Mouse (Mus musculus): Measurements from ENCODE around the gene Wdr60. TPM values are rescaled to one million over a fixed set of nuclear protein-coding genes. Genes with fewer than 3 reads are reported as not detected.

The Wdr60 gene
- polyA plus RNA-seq, 1 experiment from 2014 or later = 23.1 TPM

- H3K4me1 ChIP-seq = no peaks in the 10 kb centered on the region
- no peaks in the 10 kb centered on the region for H3K36me3 ChIP-seq
- H3K4me3 ChIP-seq = no peak overlapping the region
- ATAC-seq (ENCODE audit: insufficient number of reproducible peaks, low FRiP score, low TSS enrichment, low read depth) = no peak
- H3K27me3 ChIP-seq = no peaks in the 10 kb centered on the region
- no peaks in the 10 kb centered on the region for H3K9me3 ChIP-seq
- 82% methylated on average over 2 of the region's 2 CpGs for WGBS
- no peak overlapping the region for H3K27ac ChIP-seq
- H3K4me2 ChIP-seq = no peak overlapping the region
- H3K9ac ChIP-seq = no peak overlapping the region
Measured at GRCm38 (mm10) chr12:116264756-116265155, 1.9 kb upstream of the Wdr60 start.

GRCm38 (mm10) chr12:116258321-116258720, 4.5 kb downstream of the Wdr60 start:
- Histone ChIP-seq H3K4me1 (no peaks in the 10 kb centered on the region), H3K36me3 (peaks cover 4% of the 10 kb centered on the region; the same call in 1 of the 2 replicates), H3K9me3 (no peaks in the 10 kb centered on the region), H3K9ac (no peak overlapping the region), H3K27me3 (no peaks in the 10 kb centered on the region), H3K4me2 (no peak overlapping the region), H3K4me3 (no peak overlapping the region), H3K27ac (no peak overlapping the region)
- ATAC-seq (ENCODE audit: insufficient number of reproducible peaks, low FRiP score, low TSS enrichment, low read depth) = no peak
- 65% methylated on average over 2 of the region's 2 CpGs for WGBS

GRCm38 (mm10) chr12:116255636-116256035, 7.2 kb downstream of the Wdr60 start:
- no peaks in the 10 kb centered on the region for H3K9me3 ChIP-seq
- H3K27me3 ChIP-seq = no peaks in the 10 kb centered on the region
- no peaks in the 10 kb centered on the region for H3K4me1 ChIP-seq
- H3K27ac ChIP-seq = no peak overlapping the region
- H3K4me2 ChIP-seq = no peak overlapping the region
- no peak overlapping the region for H3K4me3 ChIP-seq
- H3K36me3 ChIP-seq = peaks cover 10% of the 10 kb centered on the region
- WGBS = 91% methylated on average over 11 of the region's 11 CpGs
- ATAC-seq (ENCODE audit: insufficient number of reproducible peaks, low FRiP score, low TSS enrichment, low read depth) = no peak
- H3K9ac ChIP-seq = no peak overlapping the region

GRCm38 (mm10) chr12:116254652-116255051, 8.2 kb downstream of the Wdr60 start:
- Histone ChIP-seq H3K36me3 (peaks cover 10% of the 10 kb centered on the region), H3K27me3 (no peaks in the 10 kb centered on the region), H3K4me3 (no peak overlapping the region), H3K9me3 (no peaks in the 10 kb centered on the region), H3K27ac (no peak overlapping the region), H3K9ac (no peak overlapping the region), H3K4me2 (no peak overlapping the region), H3K4me1 (no peaks in the 10 kb centered on the region)
- no peak for ATAC-seq (ENCODE audit: insufficient number of reproducible peaks, low FRiP score, low TSS enrichment, low read depth)
- 63% methylated on average over 8 of the region's 8 CpGs for WGBS

- H3K27me3 ChIP-seq = no peaks in the 10 kb centered on the region
- no peak overlapping the region for H3K4me2 ChIP-seq
- no peak overlapping the region for H3K9ac ChIP-seq
- ATAC-seq (ENCODE audit: insufficient number of reproducible peaks, low FRiP score, low TSS enrichment, low read depth) = no peak
- 88% methylated on average over 1 of the region's 1 CpGs for WGBS
- no peaks in the 10 kb centered on the region for H3K4me1 ChIP-seq
- peaks cover 40% of the 10 kb centered on the region for H3K36me3 ChIP-seq
- no peak overlapping the region for H3K27ac ChIP-seq
- H3K9me3 ChIP-seq = no peaks in the 10 kb centered on the region
- no peak overlapping the region for H3K4me3 ChIP-seq
Measured at GRCm38 (mm10) chr12:116244601-116245000, 18.2 kb downstream of the Wdr60 start.

GRCm38 (mm10) chr12:116238803-116239202, 24.0 kb downstream of the Wdr60 start:
- 72% methylated on average over 3 of the region's 3 CpGs for WGBS
- no peaks in the 10 kb centered on the region for H3K4me1 ChIP-seq
- H3K9ac ChIP-seq = no peak overlapping the region
- peaks cover 11% of the 10 kb centered on the region for H3K36me3 ChIP-seq
- H3K9me3 ChIP-seq = no peaks in the 10 kb centered on the region
- no peak overlapping the region for H3K27ac ChIP-seq
- no peak overlapping the region for H3K4me3 ChIP-seq
- ATAC-seq (ENCODE audit: insufficient number of reproducible peaks, low FRiP score, low TSS enrichment, low read depth) = no peak
- no peaks in the 10 kb centered on the region for H3K27me3 ChIP-seq
- H3K4me2 ChIP-seq = no peak overlapping the region

- ATAC-seq (ENCODE audit: insufficient number of reproducible peaks, low FRiP score, low TSS enrichment, low read depth) = no peak
- H3K4me1 ChIP-seq = no peaks in the 10 kb centered on the region
- H3K4me3 ChIP-seq = no peak overlapping the region
- no peaks in the 10 kb centered on the region for H3K27me3 ChIP-seq
- H3K9me3 ChIP-seq = no peaks in the 10 kb centered on the region
- H3K36me3 ChIP-seq = 0 out of 2 replicates have a peak, but pooled peaks cover 10% of the 10 kb centered on the region
- no peak overlapping the region for H3K27ac ChIP-seq
- H3K9ac ChIP-seq = no peak overlapping the region
- no peak overlapping the region for H3K4me2 ChIP-seq
Measured at GRCm38 (mm10) chr12:116238370-116238769, 24.5 kb downstream of the Wdr60 start.

- H3K4me2 ChIP-seq = no peak overlapping the region
- H3K27ac ChIP-seq = no peak overlapping the region
- ATAC-seq (ENCODE audit: insufficient number of reproducible peaks, low FRiP score, low TSS enrichment, low read depth) = no peak
- H3K4me1 ChIP-seq = no peaks in the 10 kb centered on the region
- 0 out of 2 replicates have a peak, but pooled peaks cover 10% of the 10 kb centered on the region for H3K36me3 ChIP-seq
- no peak overlapping the region for H3K4me3 ChIP-seq
- 84% methylated on average over 3 of the region's 3 CpGs for WGBS
- H3K9me3 ChIP-seq = no peaks in the 10 kb centered on the region
- no peaks in the 10 kb centered on the region for H3K27me3 ChIP-seq
- no peak overlapping the region for H3K9ac ChIP-seq
Measured at GRCm38 (mm10) chr12:116236658-116237057, 26.2 kb downstream of the Wdr60 start.

- ATAC-seq (ENCODE audit: insufficient number of reproducible peaks, low FRiP score, low TSS enrichment, low read depth) = no peak
- no peak overlapping the region for H3K4me2 ChIP-seq
- no peak overlapping the region for H3K27ac ChIP-seq
- H3K27me3 ChIP-seq = no peaks in the 10 kb centered on the region
- H3K9ac ChIP-seq = no peak overlapping the region
- 80% methylated on average over 4 of the region's 4 CpGs for WGBS
- no peaks in the 10 kb centered on the region for H3K4me1 ChIP-seq
- H3K36me3 ChIP-seq = 0 out of 2 replicates have a peak, but pooled peaks cover under 1% of the 10 kb centered on the region
- H3K4me3 ChIP-seq = no peak overlapping the region
- no peaks in the 10 kb centered on the region for H3K9me3 ChIP-seq
Measured at GRCm38 (mm10) chr12:116235356-116235755, 27.5 kb downstream of the Wdr60 start.

- Histone ChIP-seq H3K27me3 (no peaks in the 10 kb centered on the region), H3K9me3 (no peaks in the 10 kb centered on the region), H3K36me3 (peaks cover 13% of the 10 kb centered on the region; the same call in 1 of the 2 replicates), H3K9ac (no peak overlapping the region), H3K4me2 (no peak overlapping the region), H3K4me3 (no peak overlapping the region), H3K27ac (peak overlapping the region; percentile 27; the same call in 1 of the 2 replicates), H3K4me1 (no peaks in the 10 kb centered on the region)
- no peak for ATAC-seq (ENCODE audit: insufficient number of reproducible peaks, low FRiP score, low TSS enrichment, low read depth)
- 71% methylated on average over 1 of the region's 1 CpGs for WGBS
Measured at GRCm38 (mm10) chr12:116232061-116232460, 30.8 kb downstream of the Wdr60 start.

GRCm38 (mm10) chr12:116231612-116232011, 31.2 kb downstream of the Wdr60 start:
- H3K9ac ChIP-seq = no peak overlapping the region

GRCm38 (mm10) chr12:116229451-116229850, 33.4 kb downstream of the Wdr60 start:
- no peaks in the 10 kb centered on the region for H3K27me3 ChIP-seq
- H3K27ac ChIP-seq = no peak overlapping the region
- H3K4me1 ChIP-seq = no peaks in the 10 kb centered on the region
- 81% methylated on average over 3 of the region's 3 CpGs for WGBS
- no peak overlapping the region for H3K4me3 ChIP-seq
- H3K4me2 ChIP-seq = no peak overlapping the region
- H3K9me3 ChIP-seq = no peaks in the 10 kb centered on the region
- ATAC-seq (ENCODE audit: insufficient number of reproducible peaks, low FRiP score, low TSS enrichment, low read depth) = no peak
- H3K9ac ChIP-seq = no peak overlapping the region
- H3K36me3 ChIP-seq = peaks cover 36% of the 10 kb centered on the region

More at GRCm38 (mm10) chr12:116231612-116232011, 31.2 kb downstream of the Wdr60 start:
- no peak overlapping the region for H3K4me3 ChIP-seq
- ATAC-seq (ENCODE audit: insufficient number of reproducible peaks, low FRiP score, low TSS enrichment, low read depth) = no peak
- H3K27me3 ChIP-seq = no peaks in the 10 kb centered on the region
- peak overlapping the region; percentile 27; the same call in 1 of the 2 replicates for H3K27ac ChIP-seq
- H3K4me2 ChIP-seq = no peak overlapping the region
- H3K4me1 ChIP-seq = no peaks in the 10 kb centered on the region
- H3K36me3 ChIP-seq = peaks cover 16% of the 10 kb centered on the region; the same call in 1 of the 2 replicates
- 50% methylated on average over 12 of the region's 12 CpGs for WGBS
- H3K9me3 ChIP-seq = no peaks in the 10 kb centered on the region
